Mouse (Mus musculus) MEL (cell line): ENCODE measurements around the gene Sit1. TPM values are rescaled to one million over a fixed set of nuclear protein-coding genes. Genes with fewer than 3 reads are reported as not detected.

Source experiments
- DNase-seq: peaks from one replicate; pipeline ENCODE4 v3.0.0; 2011; ENCODE audit warnings: low read depth, low spot score
- H3K27ac ChIP-seq: 2 replicates; pipeline ENCODE4 v1.5.1; 2012; ENCODE audit warnings: low read depth, mild to moderate bottlenecking, control low read depth, low read length, moderate library complexity; ENCODE audit not compliant: control insufficient read depth
- H3K27me3 ChIP-seq, 2 experiments: fragments of 150-350 bp in 1 of 2; sonication (generic) in 1 of 2; 2 replicates each; pipeline ENCODE4 v1.6.1; 2012; ENCODE audit warnings: low read length in 2 of 2, mild to moderate bottlenecking in 2 of 2, improper control_type of control experiment in 1 of 2, moderate library complexity in 1 of 2; ENCODE audit not compliant: insufficient read depth in 2 of 2, control insufficient read depth in 1 of 2
- H3K36me3 ChIP-seq, 2 experiments: 2 replicates each; pipeline ENCODE4 v1.6.1; 2012 to 2014; ENCODE audit warnings: low read length in 2 of 2, improper control_type of control experiment in 1 of 2, inconsistent platforms in 1 of 2, mild to moderate bottlenecking in 1 of 2; ENCODE audit not compliant: insufficient read depth in 2 of 2, control insufficient read depth in 1 of 2
- H3K4me1 ChIP-seq, 2 experiments: fragments of 150-350 bp in 1 of 2; sonication (generic) in 1 of 2; 2 replicates each; pipeline ENCODE4 v1.6.1; 2012; ENCODE audit warnings: low read length in 2 of 2, improper control_type of control experiment in 1 of 2, mild to moderate bottlenecking in 1 of 2; ENCODE audit not compliant: insufficient read depth in 2 of 2, control insufficient read depth in 1 of 2
- H3K4me3 ChIP-seq, 2 experiments: fragments of 150-350 bp in 1 of 2; sonication (generic) in 1 of 2; 2 replicates each; pipeline ENCODE4 v1.5.1; 2012; ENCODE audit warnings: low read depth in 2 of 2, low read length in 2 of 2, mild to moderate bottlenecking in 2 of 2, moderate library complexity in 2 of 2, control low read depth in 1 of 2, improper control_type of control experiment in 1 of 2; ENCODE audit not compliant: control insufficient read depth in 1 of 2, insufficient read depth in 1 of 2
- H3K79me2 ChIP-seq: 2 replicates; pipeline ENCODE4 v1.6.1; 2012; ENCODE audit warnings: mild to moderate bottlenecking, low read length, moderate library complexity; ENCODE audit not compliant: control insufficient read depth, poor library complexity, insufficient read depth
- H3K9ac ChIP-seq: 2 replicates; pipeline ENCODE4 v1.6.1; 2012; ENCODE audit warnings: low read depth, mild to moderate bottlenecking, control low read depth, low read length, moderate library complexity; ENCODE audit not compliant: control insufficient read depth, poor library complexity, severe bottlenecking
- H3K9me3 ChIP-seq: fragments of 150-350 bp; sonication (generic); replicated peaks from 2 replicates; pipeline ENCODE4 v1.6.1; 2012; ENCODE audit warnings: mild to moderate bottlenecking, low read length, improper control_type of control experiment, moderate library complexity; ENCODE audit not compliant: insufficient read depth
- BHLHE40 ChIP-seq: IDR thresholded peaks from 2 replicates; pipeline ENCODE4 v1.6.1; 2012; ENCODE audit warnings: low read depth, mild to moderate bottlenecking, inconsistent platforms, low read length, improper control_type of control experiment, borderline replicate concordance
- CHD2 ChIP-seq: IDR thresholded peaks from 2 replicates; pipeline ENCODE4 v1.6.1; 2011; ENCODE audit warnings: low read length, improper control_type of control experiment
- E2F4 ChIP-seq: IDR thresholded peaks from 2 replicates; pipeline ENCODE4 v1.6.1; 2011; ENCODE audit warnings: low read depth, low read length, improper control_type of control experiment, borderline replicate concordance
- GATA1 ChIP-seq: IDR thresholded peaks from 2 replicates; pipeline ENCODE4 v1.6.1; 2011; ENCODE audit warnings: low read depth, low read length, improper control_type of control experiment
- HCFC1 ChIP-seq: IDR thresholded peaks from 2 replicates; pipeline ENCODE4 v1.6.1; 2012; ENCODE audit warnings: low read depth, mild to moderate bottlenecking, inconsistent platforms, low read length, improper control_type of control experiment, moderate library complexity
- JUND ChIP-seq: IDR thresholded peaks from 2 replicates; pipeline ENCODE4 v1.6.1; 2011; ENCODE audit warnings: low read depth, mild to moderate bottlenecking, improper control_type of control experiment, low read length
- MAX ChIP-seq: IDR thresholded peaks from 2 replicates; pipeline ENCODE4 v1.6.1; 2011; ENCODE audit warnings: low read length, improper control_type of control experiment
- MAZ ChIP-seq: IDR thresholded peaks from 2 replicates; pipeline ENCODE4 v1.6.1; 2012; ENCODE audit warnings: low read depth, mild to moderate bottlenecking, inconsistent platforms, low read length, improper control_type of control experiment
- MEF2A ChIP-seq: IDR thresholded peaks from 2 replicates; pipeline ENCODE4 v1.6.1; 2014; ENCODE audit warnings: low read depth, mild to moderate bottlenecking, inconsistent platforms, low read length, improper control_type of control experiment; ENCODE audit not compliant: poor library complexity, insufficient replicate concordance, severe bottlenecking; ENCODE audit errors: extremely low read depth
- MYB ChIP-seq: IDR thresholded peaks from 2 replicates; pipeline ENCODE4 v1.6.1; 2011; ENCODE audit warnings: mild to moderate bottlenecking, low read depth, low read length, improper control_type of control experiment
- NELFE ChIP-seq: IDR thresholded peaks from 2 replicates; pipeline ENCODE4 v1.6.1; 2011; ENCODE audit warnings: low read depth, low read length, improper control_type of control experiment
- NRF1 ChIP-seq: IDR thresholded peaks from 2 replicates; pipeline ENCODE4 v1.6.1; 2014; ENCODE audit warnings: low read depth, mild to moderate bottlenecking, inconsistent platforms, low read length, improper control_type of control experiment, moderate library complexity; ENCODE audit not compliant: poor library complexity, insufficient read depth, severe bottlenecking
- POLR2AphosphoS2 ChIP-seq: IDR thresholded peaks from 2 replicates; pipeline ENCODE4 v1.6.1; 2011; ENCODE audit warnings: low read length, improper control_type of control experiment
- POLR2AphosphoS5 ChIP-seq: IDR thresholded peaks from 2 replicates; pipeline ENCODE4 v1.6.1; 2012; ENCODE audit warnings: low read depth, borderline replicate concordance, mild to moderate bottlenecking, inconsistent platforms, low read length, moderate library complexity, mixed read lengths
- RAD21 ChIP-seq: IDR thresholded peaks from 2 replicates; pipeline ENCODE4 v1.6.1; 2011; ENCODE audit warnings: mild to moderate bottlenecking, low read depth, low read length, improper control_type of control experiment
- SMC3 ChIP-seq: IDR thresholded peaks from 2 replicates; pipeline ENCODE4 v1.6.1; 2011; ENCODE audit warnings: low read depth, low read length, improper control_type of control experiment
- TAL1 ChIP-seq: IDR thresholded peaks from 2 replicates; pipeline ENCODE4 v1.6.1; 2012; ENCODE audit warnings: mild to moderate bottlenecking, inconsistent platforms, low read length, moderate library complexity, mixed read lengths
- TBP ChIP-seq: IDR thresholded peaks from 2 replicates; pipeline ENCODE4 v1.8.0; 2011; ENCODE audit warnings: low read depth, low read length, improper control_type of control experiment
- TCF12 ChIP-seq: IDR thresholded peaks from 2 replicates; pipeline ENCODE4 v1.6.1; 2014; ENCODE audit warnings: low read depth, mild to moderate bottlenecking, inconsistent platforms, low read length, improper control_type of control experiment, moderate library complexity
- USF1 ChIP-seq: IDR thresholded peaks from 2 replicates; pipeline ENCODE4 v1.6.1; 2014; ENCODE audit warnings: low read depth, mild to moderate bottlenecking, inconsistent platforms, low read length, improper control_type of control experiment, moderate library complexity
- ZNF384 ChIP-seq: IDR thresholded peaks from 2 replicates; pipeline ENCODE4 v1.6.1; 2012; ENCODE audit warnings: low read depth, mild to moderate bottlenecking, inconsistent platforms, low read length, improper control_type of control experiment
- polyA plus RNA-seq, 2 experiments: library from polyadenylated mRNA; stranded (reverse) in 1 of 2; unstranded in 1 of 2; fragments of >175 nt in 1 of 2; fragments of >200 nt in 1 of 2; gene quantifications; 2 replicates each; pipeline versions ENCODE4 v1.2.1 to v1.2.4; 2012; ENCODE audit warnings: low replicate concordance in 2 of 2, low read depth in 1 of 2; ENCODE audit not compliant: insufficient read length in 2 of 2, insufficient read depth in 1 of 2, missing spikeins in 1 of 2
- total RNA-seq: library from RNA; depleted of rRNA; stranded (reverse); fragments of 300-350 nt; gene quantifications from 2 replicates; pipeline ENCODE4 v1.2.3, GENCODE M21; 2012; rRNA removed

Gene Sit1
- total and polyA plus RNA-seq, 3 experiments, result 0.06 to 0.08 TPM; not detected in 1

DNA sequence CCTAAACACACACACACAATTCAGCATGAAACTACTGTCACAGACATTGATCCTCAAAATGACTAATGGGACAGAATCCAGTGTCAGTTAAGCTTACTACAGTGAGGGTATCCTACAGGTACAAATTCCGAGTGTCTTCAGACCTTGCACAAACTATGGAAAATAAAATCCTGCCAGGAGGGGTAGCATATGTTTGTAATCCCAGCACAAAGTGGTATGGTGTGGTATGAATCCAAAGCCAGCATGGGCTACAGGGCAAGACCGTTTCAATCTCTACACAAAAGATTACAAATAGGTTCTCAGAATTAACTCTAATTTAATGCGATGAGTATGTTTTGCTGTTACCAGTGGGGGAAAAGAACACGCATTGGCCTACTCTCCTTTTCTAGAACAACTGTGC is 41.9 kb downstream of the Sit1 start, which contains the start of gene Tesk1:
Gene Tesk1, plus strand, starts transcription at position 301 of the 400 bp plus-strand sequence.
- H3K4me3 ChIP-seq, result peak within 1 kb of the TSS; percentile 78 to 90
- TF ChIP-seq MEF2A (no peak), POLR2AphosphoS5 (no peak), CHD2 (no peak), E2F4 (no peak), BHLHE40 (no peak), MAX (no peak), NRF1 (no peak), RAD21 (no peak), GATA1 (no peak), TCF12 (no peak)
- H3K27ac ChIP-seq, result peak within 1 kb of the TSS; percentile 30
- no peaks in the 10 kb centered on the region for H3K36me3 ChIP-seq
- H3K27me3 ChIP-seq, result no peaks in the 10 kb centered on the region
- no peak for DNase-seq
- peaks cover 3% of the 10 kb centered on the region; the same call in 1 of the 2 replicates for H3K79me2 ChIP-seq
- peak within 1 kb of the TSS; percentile 59 for H3K9ac ChIP-seq
- no peaks in the 10 kb centered on the region for H3K9me3 ChIP-seq
- peaks cover 0 to 1% of the 10 kb centered on the region in 2 experiments; a peak in 2 of 4 replicates for H3K4me1 ChIP-seq

- no peaks in the 10 kb centered on the region for H3K79me2 ChIP-seq
- H3K9me3 ChIP-seq, result no peaks in the 10 kb centered on the region
- H3K27ac ChIP-seq, result no peak overlapping the region
- H3K4me3 ChIP-seq, result no peak overlapping the region
- H3K27me3 ChIP-seq, result no peaks in the 10 kb centered on the region
- H3K9ac ChIP-seq, result no peak overlapping the region
- no peak for TF ChIP-seq NRF1
- no peak for TF ChIP-seq TBP
- no peak for TF ChIP-seq HCFC1
- TF ChIP-seq POLR2AphosphoS2, result no peak
- TF ChIP-seq POLR2AphosphoS5, result no peak
- no peak for TF ChIP-seq USF1
- no peak for TF ChIP-seq SMC3
- TF ChIP-seq MYB, result no peak
- TF ChIP-seq BHLHE40, result no peak
- no peak for TF ChIP-seq CHD2
- no peak for TF ChIP-seq ZNF384
- no peak for TF ChIP-seq NELFE
- TF ChIP-seq TAL1, result no peak
- no peak for TF ChIP-seq JUND
- no peak for TF ChIP-seq E2F4
- no peak for TF ChIP-seq MAZ
- no peaks in the 10 kb centered on the region for H3K4me1 ChIP-seq
- DNase-seq, result no peak
- no peaks in the 10 kb centered on the region for H3K36me3 ChIP-seq
Measured at GRCm38 (mm10) chr4:43432832-43433231, 50.7 kb downstream of the Sit1 start.

Other genes with a start within 250 kb of the Sit1 start
- gene Atp8b5, start 216.6 kb downstream of the Sit1 start, total RNA-seq, result 3.8 and 5.0 TPM in 2 replicates
- gene Atp8b5, start 216.6 kb downstream of the Sit1 start, polyA plus RNA-seq, result 1 to 10 TPM in 1 of 2 experiments, not detected in 1; 4.9 TPM
- gene Rusc2, start 101.8 kb downstream of the Sit1 start, total RNA-seq, result 2.4 and 4.7 TPM in 2 replicates
- 1 to 10 TPM in 1 of 2 experiments, not detected in 1; 7.3 TPM for gene Rusc2, start 101.8 kb downstream of the Sit1 start, polyA plus RNA-seq
- not detected in 2 replicates for gene Fam166b, start 54.6 kb downstream of the Sit1 start, total RNA-seq
- gene Fam166b, start 54.6 kb downstream of the Sit1 start, polyA plus RNA-seq, result not detected
- 7.6 and 9.1 TPM in 2 replicates for gene Tesk1, start 41.8 kb downstream of the Sit1 start, total RNA-seq
- 10 to 100 TPM in 1 of 2 experiments, not detected in 1; 24.6 TPM for gene Tesk1, start 41.8 kb downstream of the Sit1 start, polyA plus RNA-seq
- gene Cd72, start 29.1 kb downstream of the Sit1 start, total RNA-seq, result 0.52 and 1.3 TPM in 2 replicates
- gene Cd72, start 29.1 kb downstream of the Sit1 start, polyA plus RNA-seq, result 1 to 10 TPM in 1 of 2 experiments, not detected in 1; 2.4 TPM
- 32.9 and 44.3 TPM in 2 replicates for gene Ccdc107, start 9.2 kb upstream of the Sit1 start, total RNA-seq
- 10 to 100 TPM in 1 of 2 experiments, not detected in 1; 56.7 TPM for gene Ccdc107, start 9.2 kb upstream of the Sit1 start, polyA plus RNA-seq
- gene Arhgef39, start 16.0 kb upstream of the Sit1 start, total RNA-seq, result 26.3 and 26.5 TPM in 2 replicates
- 10 to 100 TPM in 1 of 2 experiments, not detected in 1; 56.7 TPM for gene Arhgef39, start 16.0 kb upstream of the Sit1 start, polyA plus RNA-seq
- gene Car9, start 23.2 kb upstream of the Sit1 start, total RNA-seq, result 0.77 and 1.2 TPM in 2 replicates
- 1 to 10 TPM in 1 of 2 experiments, not detected in 1; 3.3 TPM for gene Car9, start 23.2 kb upstream of the Sit1 start, polyA plus RNA-seq
- gene Tpm2, start 40.0 kb upstream of the Sit1 start, total RNA-seq, result 0.08 TPM in 1 of 2 replicates, not detected in the other
- not detected for gene Tpm2, start 40.0 kb upstream of the Sit1 start, polyA plus RNA-seq
- gene Creb3, start 78.6 kb upstream of the Sit1 start, total RNA-seq, result 14.9 and 17.1 TPM in 2 replicates
- gene Creb3, start 78.6 kb upstream of the Sit1 start, polyA plus RNA-seq, result 10 to 100 TPM in 1 of 2 experiments, not detected in 1; 21.3 TPM
- gene Tln1, start 79.0 kb upstream of the Sit1 start, total RNA-seq, result 106 and 112 TPM in 2 replicates
- 100 to 1,000 TPM in 1 of 2 experiments, 10 to 100 TPM in 1; 22.9 to 146 TPM for gene Tln1, start 79.0 kb upstream of the Sit1 start, polyA plus RNA-seq
- gene Rgp1, start 95.0 kb upstream of the Sit1 start, total RNA-seq, result 14.3 and 17.1 TPM in 2 replicates
- 10 to 100 TPM in 1 of 2 experiments, not detected in 1; 47.6 TPM for gene Rgp1, start 95.0 kb upstream of the Sit1 start, polyA plus RNA-seq
- 5.7 and 6.2 TPM in 2 replicates for gene Gba2, start 95.1 kb upstream of the Sit1 start, total RNA-seq
- gene Gba2, start 95.1 kb upstream of the Sit1 start, polyA plus RNA-seq, result 10 to 100 TPM in 1 of 2 experiments, not detected in 1; 24.9 TPM
- 0.73 and 1.0 TPM in 2 replicates for gene Msmp, start 100.8 kb upstream of the Sit1 start, total RNA-seq
- 1 to 10 TPM in 1 of 2 experiments, not detected in 1; 2.5 TPM for gene Msmp, start 100.8 kb upstream of the Sit1 start, polyA plus RNA-seq
- 0.27 and 0.49 TPM in 2 replicates for gene Npr2, start 148.2 kb upstream of the Sit1 start, total RNA-seq
- gene Npr2, start 148.2 kb upstream of the Sit1 start, polyA plus RNA-seq, result 1 to 10 TPM in 1 of 2 experiments, not detected in 1; 2.3 TPM
- 0.15 and 0.29 TPM in 2 replicates for gene Spag8, start 169.9 kb upstream of the Sit1 start, total RNA-seq
- under 1 TPM in 1 of 2 experiments, not detected in 1; 0.57 TPM for gene Spag8, start 169.9 kb upstream of the Sit1 start, polyA plus RNA-seq
- gene Hint2, start 172.7 kb upstream of the Sit1 start, total RNA-seq, result 35.3 and 46.4 TPM in 2 replicates
- gene Hint2, start 172.7 kb upstream of the Sit1 start, polyA plus RNA-seq, result 100 to 1,000 TPM in 1 of 2 experiments, 10 to 100 TPM in 1; 33.2 to 254 TPM
- gene Tmem8b, start 185.2 kb upstream of the Sit1 start, total RNA-seq, result 0.42 and 0.46 TPM in 2 replicates
- gene Tmem8b, start 185.2 kb upstream of the Sit1 start, polyA plus RNA-seq, result 1 to 10 TPM in 1 of 2 experiments, not detected in 1; 3.6 TPM
- gene Fam221b, start 185.4 kb upstream of the Sit1 start, total RNA-seq, result 7.0 and 8.8 TPM in 2 replicates
- gene Fam221b, start 185.4 kb upstream of the Sit1 start, polyA plus RNA-seq, result under 1 TPM in 1 of 2 experiments, not detected in 1; 0.10 TPM
- not detected in 2 replicates for gene Olfr70, start 217.1 kb upstream of the Sit1 start, total RNA-seq
- gene Olfr70, start 217.1 kb upstream of the Sit1 start, polyA plus RNA-seq, result not detected
- not detected in 2 replicates for gene Olfr71, start 226.5 kb upstream of the Sit1 start, total RNA-seq
- gene Olfr71, start 226.5 kb upstream of the Sit1 start, polyA plus RNA-seq, result not detected
- not detected in 2 replicates for gene Hrct1, start 243.5 kb upstream of the Sit1 start, total RNA-seq
- not detected for gene Hrct1, start 243.5 kb upstream of the Sit1 start, polyA plus RNA-seq
- not detected in 2 replicates for gene Spaar, start 246.3 kb upstream of the Sit1 start, total RNA-seq
- not detected for gene Spaar, start 246.3 kb upstream of the Sit1 start, polyA plus RNA-seq